Mouse (Mus musculus) heart, embryonic 11.5 days (tissue): ENCODE results near the gene Eprs. TPM values are rescaled to one million over a fixed set of nuclear protein-coding genes. Genes with fewer than 3 reads are reported as not detected.
A peak's percentile ranks its signal among the peaks of the same experiment; 100 is the strongest.

Source experiments
- ATAC-seq: fragments of 200-750 bp; cut with Nextera tagmentation; replicated peaks from 2 replicates; pipeline ENCODE4 v1.8.0; 2017; ENCODE audit warnings: moderate library complexity; ENCODE audit not compliant: insufficient number of reproducible peaks, low FRiP score, low TSS enrichment
- H3K27ac ChIP-seq: fragments of 300-500 bp; sonication (generic); 2 replicates; pipeline ENCODE4 v1.5.1; 2014; ENCODE audit warnings: mild to moderate bottlenecking, low read depth, low read length
- H3K27me3 ChIP-seq: fragments of 300-500 bp; sonication (generic); 2 replicates; pipeline ENCODE4 v1.6.1; 2014; ENCODE audit warnings: mild to moderate bottlenecking, low read length, mixed read lengths; ENCODE audit not compliant: control insufficient read depth, insufficient read depth
- H3K36me3 ChIP-seq: fragments of 300-500 bp; sonication (generic); 2 replicates; pipeline ENCODE4 v1.6.1; 2014; ENCODE audit warnings: mild to moderate bottlenecking, low read length, moderate library complexity, mixed read lengths; ENCODE audit not compliant: control insufficient read depth, insufficient read depth
- H3K4me1 ChIP-seq: fragments of 300-500 bp; sonication (generic); 2 replicates; pipeline ENCODE4 v1.6.1; 2014; ENCODE audit warnings: low read length; ENCODE audit not compliant: control insufficient read depth, insufficient read depth
- H3K4me2 ChIP-seq: fragments of 300-500 bp; sonication (generic); 2 replicates; pipeline ENCODE4 v1.6.1; 2014; ENCODE audit warnings: mild to moderate bottlenecking, moderate library complexity
- H3K4me3 ChIP-seq: fragments of 300-500 bp; sonication (generic); 2 replicates; pipeline ENCODE4 v1.5.1; 2014; ENCODE audit warnings: low read depth, low read length
- H3K9ac ChIP-seq: fragments of 300-500 bp; sonication (generic); 2 replicates; pipeline ENCODE4 v1.6.1; 2014; ENCODE audit warnings: mild to moderate bottlenecking, low read depth, low read length, moderate library complexity
- H3K9me3 ChIP-seq: fragments of 300-500 bp; sonication (generic); replicated peaks from 2 replicates; pipeline ENCODE4 v1.6.1; 2016; ENCODE audit warnings: low read length; ENCODE audit not compliant: control insufficient read depth
- WGBS: fragments of 180-500 bp; shearing (Covaris S2); extraction: QIAGEN DNeasy Blood & Tissue Kit; methylation state at CpG from one replicate; pipeline ENCODE4 v1.1.7; 2014; ENCODE audit not compliant: insufficient replicate concordance; 5-methylcytosine and 5-hydroxymethylcytosine counted together
- polyA plus RNA-seq: library from polyadenylated mRNA; unstranded; fragments of >200 nt; fragmentation: Nextera tagmentation; extraction: Ambion mirVana; gene quantifications from 2 replicates; pipeline ENCODE4 v1.2.1, GENCODE M21; 2014

Eprs gene
- polyA plus RNA-seq, 1 experiment from 2014 or later = 122 TPM

DNA sequence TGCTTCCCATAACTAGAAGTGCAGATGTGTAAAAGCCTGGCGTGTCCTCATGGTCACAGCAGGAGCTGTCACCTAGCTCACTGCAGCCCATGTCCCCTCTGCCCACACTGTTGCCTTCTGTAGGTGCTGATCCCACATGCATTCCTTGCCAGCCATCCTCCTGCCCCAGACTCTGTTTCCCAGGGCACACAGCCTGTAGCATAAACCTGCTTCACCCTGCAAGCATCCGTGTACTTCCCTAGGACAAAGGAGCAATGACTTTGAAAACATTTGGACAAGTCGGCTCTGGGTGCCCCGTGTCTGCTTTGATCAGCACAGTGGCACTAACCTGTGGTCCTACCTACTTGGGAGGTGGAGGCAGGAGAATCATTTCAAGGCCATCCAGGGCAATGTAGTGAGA, 12.2 kb upstream of the Eprs start:
- H3K4me3 ChIP-seq = no peak overlapping the region

DNA sequence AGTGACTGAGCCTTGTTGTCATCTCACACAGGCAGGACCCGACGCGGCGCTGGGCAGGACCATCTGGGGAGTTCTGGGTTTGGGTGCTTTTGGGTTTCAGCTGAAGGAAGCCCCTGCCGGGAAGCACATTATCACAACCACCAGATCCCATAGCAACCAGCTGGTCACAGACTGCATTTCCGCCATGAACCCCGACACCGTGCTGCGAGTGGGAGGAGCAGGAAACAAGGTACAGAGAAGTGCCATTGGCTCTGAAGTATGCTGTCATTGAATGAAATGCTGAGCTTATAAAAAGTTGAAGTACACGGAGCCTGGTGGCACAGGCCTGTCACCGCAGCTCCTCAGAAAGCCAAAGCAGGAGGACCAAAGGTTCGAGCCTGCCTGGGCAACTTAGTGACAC, 10.7 kb upstream of the Eprs start:
- Histone ChIP-seq H3K4me1 (no peaks in the 10 kb centered on the region), H3K4me3 (no peak overlapping the region), H3K9ac (no peak overlapping the region), H3K27ac (no peak overlapping the region), H3K36me3 (peaks cover 10% of the 10 kb centered on the region), H3K27me3 (no peaks in the 10 kb centered on the region), H3K4me2 (no peak overlapping the region), H3K9me3 (no peaks in the 10 kb centered on the region)
- WGBS = 86% methylated on average over 12 of the region's 12 CpGs
- no peak for ATAC-seq

More for the DNA sequence above, 12.2 kb upstream of the Eprs start:
- peaks cover 13% of the 10 kb centered on the region for H3K36me3 ChIP-seq
- no peaks in the 10 kb centered on the region for H3K9me3 ChIP-seq
- H3K4me1 ChIP-seq = no peaks in the 10 kb centered on the region
- no peak for ATAC-seq
- H3K27ac ChIP-seq = no peak overlapping the region
- H3K4me2 ChIP-seq = no peak overlapping the region
- H3K9ac ChIP-seq = no peak overlapping the region
- H3K27me3 ChIP-seq = no peaks in the 10 kb centered on the region
- 93% methylated on average over 4 of the region's 4 CpGs for WGBS

DNA sequence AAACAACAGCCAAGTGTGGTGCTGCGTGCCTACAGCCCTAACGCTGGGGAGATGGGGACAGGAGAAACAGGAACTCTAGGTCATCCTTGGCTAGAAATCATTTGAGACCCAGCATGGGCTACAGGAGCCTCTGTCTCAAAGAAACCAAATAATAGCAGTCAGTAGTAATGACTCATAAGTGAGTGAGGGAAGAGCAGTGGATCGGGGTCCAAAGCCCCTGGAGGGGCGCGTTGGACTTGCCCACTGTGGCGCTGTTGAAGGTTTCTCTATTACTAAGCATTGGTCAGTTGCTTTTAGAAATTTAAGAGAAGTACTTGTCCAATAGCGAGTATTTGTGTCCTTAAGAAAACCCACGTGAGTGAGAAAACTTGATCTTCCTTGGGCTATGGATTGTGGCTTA, 9.5 kb upstream of the Eprs start:
- Histone ChIP-seq H3K27me3 (no peaks in the 10 kb centered on the region), H3K4me1 (no peaks in the 10 kb centered on the region), H3K4me3 (no peak overlapping the region), H3K4me2 (no peak overlapping the region), H3K9ac (no peak overlapping the region), H3K27ac (no peak overlapping the region), H3K36me3 (peaks cover 12% of the 10 kb centered on the region), H3K9me3 (no peaks in the 10 kb centered on the region)
- 87% methylated on average over 8 of the region's 8 CpGs for WGBS
- ATAC-seq = no peak

GRCm38 (mm10) chr1:185354731-185355130, 8.1 kb upstream of the Eprs start:
- Histone ChIP-seq H3K4me2 (no peak overlapping the region), H3K27me3 (no peaks in the 10 kb centered on the region), H3K9ac (no peak overlapping the region), H3K9me3 (no peaks in the 10 kb centered on the region), H3K27ac (no peak overlapping the region), H3K4me3 (no peak overlapping the region), H3K4me1 (no peaks in the 10 kb centered on the region), H3K36me3 (peaks cover 12% of the 10 kb centered on the region)
- ATAC-seq = no peak
- whole genome bisulfite sequencing = 88% methylated on average over 4 of the region's 4 CpGs

GRCm38 (mm10) chr1:185356246-185356645, 6.6 kb upstream of the Eprs start:
- H3K4me3 ChIP-seq = no peak overlapping the region
- H3K9me3 ChIP-seq = no peaks in the 10 kb centered on the region
- 91% methylated on average over 8 of the region's 8 CpGs for WGBS
- H3K27ac ChIP-seq = no peak overlapping the region
- ATAC-seq = no peak
- H3K36me3 ChIP-seq = peaks cover 9% of the 10 kb centered on the region
- no peaks in the 10 kb centered on the region for H3K4me1 ChIP-seq
- H3K9ac ChIP-seq = no peak overlapping the region
- H3K4me2 ChIP-seq = no peak overlapping the region
- H3K27me3 ChIP-seq = no peaks in the 10 kb centered on the region

GRCm38 (mm10) chr1:185358211-185358610, 4.6 kb upstream of the Eprs start:
- Histone ChIP-seq H3K4me3 (no peak overlapping the region), H3K4me1 (no peaks in the 10 kb centered on the region), H3K4me2 (no peak overlapping the region), H3K36me3 (peaks cover 9% of the 10 kb centered on the region), H3K27ac (no peak overlapping the region), H3K9ac (no peak overlapping the region), H3K9me3 (no peaks in the 10 kb centered on the region), H3K27me3 (no peaks in the 10 kb centered on the region)
- WGBS = 79% methylated on average over 4 of the region's 4 CpGs
- no peak for ATAC-seq

DNA sequence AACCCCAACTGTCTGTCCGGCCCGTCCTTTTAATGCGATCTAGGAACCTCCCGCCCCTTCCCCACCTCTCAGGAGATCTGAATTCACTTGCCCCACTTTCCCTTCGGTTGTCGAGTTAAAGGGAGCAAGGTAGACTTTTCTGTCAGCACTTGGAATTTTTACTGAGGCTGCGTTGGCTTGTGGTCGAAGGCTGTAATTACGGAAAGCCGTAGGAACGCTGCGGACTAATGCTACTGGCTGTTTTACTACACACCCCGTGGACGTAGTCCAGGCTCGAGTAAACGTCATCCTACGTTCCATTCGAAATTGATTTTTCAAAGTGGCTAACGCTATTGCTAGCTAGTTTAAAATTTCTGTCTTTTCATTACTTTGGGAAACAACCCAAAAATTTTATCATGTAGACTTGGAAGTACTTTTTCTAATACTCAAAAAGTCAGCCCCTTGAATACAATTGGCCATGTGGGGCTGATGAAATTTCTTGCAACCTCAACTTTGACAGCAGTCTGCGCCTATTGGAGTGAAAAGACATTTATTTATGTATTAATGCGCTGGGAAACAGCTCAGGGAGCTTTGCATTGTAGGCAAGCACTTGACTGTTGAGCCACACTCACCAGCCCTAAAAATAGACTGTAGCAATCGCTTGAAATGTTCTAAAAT, 810 bp downstream of the Eprs start:
- 3% methylated on average over 22 of the region's 22 CpGs for WGBS
- H3K4me3 ChIP-seq = peak overlapping the region; percentile 98
- no peaks in the 10 kb centered on the region for H3K27me3 ChIP-seq
- ATAC-seq = peak; percentile 59; the same call in 1 of the 2 replicates
- H3K9ac ChIP-seq = peak overlapping the region; percentile 96
- H3K4me2 ChIP-seq = peak overlapping the region; percentile 81
- no peaks in the 10 kb centered on the region for H3K36me3 ChIP-seq
- peak overlapping the region; percentile 93 for H3K27ac ChIP-seq
- H3K4me1 ChIP-seq = peaks cover 13% of the 10 kb centered on the region
- H3K9me3 ChIP-seq = no peaks in the 10 kb centered on the region

GRCm38 (mm10) chr1:185364183-185364540, 1.3 kb downstream of the Eprs start:
- WGBS = 37% methylated on average over 6 of the region's 6 CpGs
- Histone ChIP-seq H3K27ac (peak overlapping the region; percentile 93; the same call in 1 of the 2 replicates), H3K9ac (peak overlapping the region; percentile 96), H3K9me3 (no peaks in the 10 kb centered on the region), H3K4me2 (peak overlapping the region; percentile 81), H3K4me1 (peaks cover 13% of the 10 kb centered on the region), H3K36me3 (no peaks in the 10 kb centered on the region), H3K27me3 (no peaks in the 10 kb centered on the region), H3K4me3 (peak overlapping the region; percentile 98)
- ATAC-seq = no peak

DNA sequence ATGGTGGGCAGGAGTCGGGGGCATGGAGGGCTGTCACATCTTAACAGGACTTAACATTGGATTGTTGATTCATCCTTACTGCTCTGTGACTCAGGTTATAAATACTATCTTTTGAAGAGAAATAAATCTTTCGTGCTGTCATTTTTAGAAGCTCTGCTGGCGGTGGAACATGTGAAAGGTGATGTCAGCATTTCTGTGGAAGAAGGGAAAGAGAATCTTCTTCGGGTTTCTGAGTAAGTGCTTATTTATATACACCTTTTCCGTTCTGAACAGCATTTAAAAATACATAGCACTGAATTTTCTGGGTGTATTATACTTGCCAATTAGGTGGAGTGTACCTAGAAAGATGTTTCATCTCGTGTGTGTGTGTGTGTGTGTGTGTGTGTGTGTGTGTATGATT, 4.5 kb downstream of the Eprs start:
- no peak for ATAC-seq
- Histone ChIP-seq H3K4me2 (no peak overlapping the region), H3K9ac (no peak overlapping the region), H3K27me3 (no peaks in the 10 kb centered on the region), H3K27ac (no peak overlapping the region), H3K9me3 (no peaks in the 10 kb centered on the region), H3K4me3 (no peak overlapping the region), H3K4me1 (peaks cover 13% of the 10 kb centered on the region), H3K36me3 (peaks cover 12% of the 10 kb centered on the region)
- 87% methylated on average over 6 of the region's 6 CpGs for WGBS
